Mouse (Mus musculus) limb, embryonic 10.5 days (tissue): ENCODE results near the gene Kcnv2. TPM values are rescaled to one million over a fixed set of nuclear protein-coding genes. Genes with fewer than 3 reads are reported as not detected.

ENCODE experiments used
- DNase-seq: peaks from one replicate; pipeline ENCODE4 v3.0.0-alpha.2; 2017; ENCODE audit warnings: low spot score
- H3K27ac ChIP-seq: fragments of 300-500 bp; sonication (generic); 2 replicates; pipeline ENCODE4 v1.5.1; 2016; ENCODE audit warnings: mild to moderate bottlenecking
- H3K27me3 ChIP-seq: fragments of 300-500 bp; sonication (generic); 2 replicates; pipeline ENCODE4 v1.6.1; 2016; ENCODE audit warnings: low read depth, mild to moderate bottlenecking; ENCODE audit not compliant: poor library complexity, severe bottlenecking
- H3K36me3 ChIP-seq: fragments of 300-500 bp; sonication (generic); 2 replicates; pipeline ENCODE4 v1.6.1; 2016; ENCODE audit warnings: mild to moderate bottlenecking, moderate library complexity
- H3K4me1 ChIP-seq: fragments of 300-500 bp; sonication (generic); 2 replicates; pipeline ENCODE4 v1.6.1; 2016
- H3K4me3 ChIP-seq: fragments of 300-500 bp; sonication (generic); 2 replicates; pipeline ENCODE4 v1.5.1; 2016; ENCODE audit warnings: mild to moderate bottlenecking, moderate library complexity
- H3K9me3 ChIP-seq: fragments of 300-500 bp; sonication (generic); replicated peaks from 2 replicates; pipeline ENCODE4 v1.6.1; 2016; ENCODE audit warnings: mild to moderate bottlenecking
- WGBS: fragments of 180-500 bp; shearing (Covaris S2); methylation state at CpG from one replicate; pipeline ENCODE4 v1.1.7; 2016; 5-methylcytosine and 5-hydroxymethylcytosine counted together
- polyA plus RNA-seq: library from polyadenylated mRNA; unstranded; fragments of >200 nt; fragmentation: Nextera tagmentation; extraction: Ambion mirVana; gene quantifications from 2 replicates; pipeline ENCODE4 v1.2.1, GENCODE M21; 2016

Gene Kcnv2
- polyA plus RNA-seq, 1 experiment from 2014 or later, result 0.03 TPM

- WGBS, result 87% methylated on average over 2 of the region's 2 CpGs
- Histone ChIP-seq H3K27ac (no peak overlapping the region), H3K36me3 (no peaks in the 10 kb centered on the region), H3K27me3 (no peaks in the 10 kb centered on the region), H3K4me3 (no peak overlapping the region), H3K4me1 (peaks cover 6% of the 10 kb centered on the region), H3K9me3 (no peaks in the 10 kb centered on the region)
- no peak for DNase-seq
Measured at GRCm38 (mm10) chr19:27370784-27371183, 48.4 kb downstream of the Kcnv2 start.

DNA sequence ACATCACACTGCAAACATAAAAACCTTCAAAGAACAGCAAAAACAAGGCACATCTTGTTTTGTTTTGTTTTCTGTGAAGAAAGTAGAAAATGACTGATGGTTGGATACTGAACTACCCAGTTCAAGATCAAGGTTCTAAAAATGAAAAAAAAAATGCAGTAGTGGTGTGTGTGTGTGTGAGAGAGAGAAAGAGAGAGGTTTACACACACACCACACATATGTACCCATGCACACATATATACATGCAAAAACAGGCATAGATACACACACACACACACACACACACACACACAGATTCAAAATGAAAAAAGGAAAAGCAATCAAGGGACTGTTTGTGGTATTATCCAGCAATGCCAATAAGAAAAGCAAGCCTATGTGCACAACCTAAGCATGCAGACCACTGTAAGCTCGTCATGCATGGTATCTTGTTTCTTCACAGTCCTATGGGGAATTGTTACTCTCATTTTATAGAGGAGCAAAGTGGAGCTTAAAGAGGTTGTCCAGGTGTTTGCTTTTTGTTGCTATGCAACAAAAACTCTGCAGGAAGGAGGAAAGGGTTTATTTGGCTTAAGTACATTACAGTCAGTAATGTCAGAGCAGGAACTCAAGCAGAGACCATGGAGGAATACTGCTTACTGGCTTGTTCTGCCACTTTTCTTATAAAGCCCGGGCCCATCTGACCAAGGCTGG lies 57.5 kb downstream of the Kcnv2 start:
- no peak for DNase-seq

DNA sequence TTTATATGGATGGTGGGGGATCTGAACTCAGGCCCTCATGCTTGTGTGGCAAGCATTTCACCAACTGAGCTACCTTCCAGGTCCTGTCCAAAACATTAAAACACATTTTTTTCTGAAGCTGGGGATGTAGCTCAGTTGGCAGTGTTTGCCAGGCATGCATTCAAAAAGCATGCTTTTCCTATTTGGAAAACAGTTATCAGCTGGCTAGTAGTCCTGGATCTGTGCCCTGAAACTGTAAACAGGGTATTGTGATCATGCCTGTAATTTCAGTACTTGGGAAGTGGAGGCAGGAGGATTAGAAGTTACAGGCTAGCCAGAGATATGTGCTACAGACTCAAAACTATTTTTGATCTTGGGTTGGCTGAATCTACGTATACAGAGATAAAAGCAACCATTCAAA lies 59.7 kb downstream of the Kcnv2 start:
- no peak overlapping the region for H3K27ac ChIP-seq
- no peaks in the 10 kb centered on the region for H3K27me3 ChIP-seq
- H3K4me1 ChIP-seq, result no peaks in the 10 kb centered on the region
- DNase-seq, result no peak
- H3K9me3 ChIP-seq, result no peaks in the 10 kb centered on the region
- WGBS, result 91% methylated on average over 1 of the region's 1 CpGs
- H3K4me3 ChIP-seq, result no peak overlapping the region
- H3K36me3 ChIP-seq, result peaks cover 33% of the 10 kb centered on the region

More for the DNA sequence above, 57.5 kb downstream of the Kcnv2 start:
- H3K4me3 ChIP-seq, result no peak overlapping the region
- H3K9me3 ChIP-seq, result no peaks in the 10 kb centered on the region
- no peak overlapping the region for H3K27ac ChIP-seq
- H3K36me3 ChIP-seq, result peaks cover 10% of the 10 kb centered on the region
- no peaks in the 10 kb centered on the region for H3K27me3 ChIP-seq
- WGBS, result 87% methylated on average over 2 of the region's 2 CpGs
- H3K4me1 ChIP-seq, result no peaks in the 10 kb centered on the region

GRCm38 (mm10) chr19:27383266-27383665 lies 60.9 kb downstream of the Kcnv2 start:
- H3K4me1 ChIP-seq, result no peaks in the 10 kb centered on the region
- WGBS, result 90% methylated on average over 5 of the region's 5 CpGs

DNA sequence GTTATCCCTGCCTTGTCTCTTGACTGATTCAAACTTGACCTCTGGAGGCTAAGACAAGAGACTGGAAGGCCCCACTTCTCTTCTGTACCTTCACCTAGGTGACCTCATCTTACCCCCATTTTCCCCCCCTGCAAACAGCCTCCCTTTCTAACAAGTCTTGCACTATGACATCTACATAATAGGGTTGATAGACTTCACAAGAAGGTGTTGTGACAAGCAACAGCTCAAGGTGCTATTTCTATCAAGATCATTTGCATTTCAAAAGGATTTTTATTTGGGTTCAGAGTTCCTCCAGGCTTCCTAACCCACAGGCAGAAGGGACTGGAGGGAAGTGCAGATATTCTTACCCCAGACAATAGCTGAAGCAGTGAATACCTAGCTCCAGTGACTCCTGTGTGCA lies 62.9 kb downstream of the Kcnv2 start:
- no peaks in the 10 kb centered on the region for H3K4me1 ChIP-seq
- DNase-seq, result no peak
- H3K27ac ChIP-seq, result no peak overlapping the region
- no peak overlapping the region for H3K4me3 ChIP-seq
- H3K9me3 ChIP-seq, result no peaks in the 10 kb centered on the region
- peaks cover 65% of the 10 kb centered on the region for H3K36me3 ChIP-seq
- H3K27me3 ChIP-seq, result no peaks in the 10 kb centered on the region

More at GRCm38 (mm10) chr19:27383266-27383665, 60.9 kb downstream of the Kcnv2 start:
- Histone ChIP-seq H3K27ac (no peak overlapping the region), H3K4me3 (no peak overlapping the region), H3K27me3 (no peaks in the 10 kb centered on the region), H3K36me3 (peaks cover 45% of the 10 kb centered on the region), H3K9me3 (no peaks in the 10 kb centered on the region)
- no peak for DNase-seq

Other genes with a start within 250 kb of the Kcnv2 start
- 1.3 and 1.9 TPM in 2 replicates for gene Vldlr, start 106.1 kb upstream of the Kcnv2 start, polyA plus RNA-seq
- 92.5 and 95.3 TPM in 2 replicates for gene Pum3, start 107.2 kb downstream of the Kcnv2 start, polyA plus RNA-seq